Comparison of ENCODE assay signal across 8 mouse cellular contexts in the genomic region with DNA sequence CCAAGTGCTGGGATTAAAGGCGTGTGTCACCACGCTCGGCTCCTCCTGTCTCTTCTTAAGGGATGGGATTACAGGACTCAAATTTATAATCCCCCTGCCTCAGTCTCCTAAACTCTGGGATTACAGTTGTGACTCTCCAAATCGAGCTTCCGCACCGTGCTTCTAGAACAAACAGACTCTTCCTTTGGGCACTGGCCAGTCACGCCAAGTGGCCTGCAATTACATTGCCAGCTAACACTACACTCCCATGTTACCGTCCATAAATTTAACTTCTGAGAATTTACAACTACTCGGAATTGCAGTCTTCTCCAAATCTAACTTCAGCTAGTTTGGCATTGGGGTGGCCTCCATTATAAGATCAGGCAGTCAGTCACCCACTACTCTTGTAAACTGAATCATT. TPM values are rescaled to one million over a fixed set of nuclear protein-coding genes. Genes with fewer than 3 reads are reported as not detected.
DNase-seq lines count a peak whose midpoint lies in the region; ATAC-seq lines count a peak whose summit lies in the region.

No protein-coding gene starts in this region.

- 69% methylated on average over 9 of the region's 9 CpGs for WGBS in liver, embryonic 13.5 days (ENCODE audit: insufficient replicate concordance)

- H3K27me3 ChIP-seq in megakaryocyte, embryonic 14.5 days (replicated peaks), result no peaks in the 10 kb centered on the region
- no peaks in the 10 kb centered on the region for H3K27me3 ChIP-seq in liver, embryonic 13.5 days

- H3K4me1 ChIP-seq in megakaryocyte, embryonic 14.5 days, result peaks cover 87% of the 10 kb centered on the region
- H3K4me1 ChIP-seq in liver, embryonic 13.5 days (replicated peaks), result peaks cover 88% of the 10 kb centered on the region

- H3K27ac ChIP-seq in liver, embryonic 13.5 days, result peak overlapping the region; percentile 97

- ATAC-seq in megakaryocyte, adult 5-6 weeks (ENCODE audit: poor library complexity, severe bottlenecking), result no peak
- ATAC-seq in liver, embryonic 13.5 days (ENCODE audit: low read depth), result no peak

- H3K9me3 ChIP-seq in megakaryocyte, embryonic 14.5 days, result no peaks in the 10 kb centered on the region
- H3K9me3 ChIP-seq in liver, embryonic 13.5 days (replicated peaks), result no peaks in the 10 kb centered on the region

- peak; percentile 65 for DNase-seq in cerebellum, adult 9-10 months
- DNase-seq in cerebellum, adult 11 months, result no peak
- DNase-seq in liver, embryonic 13.5 days, result no peak
- no peak for DNase-seq in retina, embryonic 14.5 days (ENCODE audit: low spot score)
- no peak for DNase-seq in ovary, postnatal 10 days (ENCODE audit: low spot score)
- DNase-seq in thymus, postnatal 0 days (ENCODE audit: low spot score), result no peak

- H3K4me2 ChIP-seq in liver, embryonic 13.5 days, result peak overlapping the region; percentile 79

- peaks cover 31% of the 10 kb centered on the region for H3K36me3 ChIP-seq in megakaryocyte, embryonic 14.5 days (replicated peaks; ENCODE audit: low read length)
- H3K36me3 ChIP-seq in liver, embryonic 13.5 days, result peaks cover 15% of the 10 kb centered on the region; the same call in 1 of the 2 replicates

- H3K4me3 ChIP-seq in megakaryocyte, embryonic 14.5 days (replicated peaks), result peak overlapping the region; percentile 97
- peak overlapping the region; percentile 76 for H3K4me3 ChIP-seq in liver, embryonic 13.5 days (replicated peaks)

- H3K9ac ChIP-seq in liver, embryonic 13.5 days, result peak overlapping the region; percentile 89

RNA-seq across cellular contexts. Expression of a gene that starts 0.5 kb away (rescaled TPM):
- polyA plus RNA-seq in megakaryocyte, embryonic 14.5 days (2012; ENCODE audit: insufficient read depth, low replicate concordance), result 9.9 and 10.9 TPM in 2 replicates
- 3.8 and 6.9 TPM in 2 replicates for total RNA-seq in megakaryocyte, adult 5-6 weeks (2015)
- 13.5 and 14.5 TPM in 2 replicates for total RNA-seq in megakaryocyte, adult 5-6 weeks (2017)
- 12.5 and 12.9 TPM in 2 replicates for polyA plus RNA-seq in liver, embryonic 13.5 days (2015; fragmentation: Nextera tagmentation; extraction: Ambion mirVana)
- polyA plus RNA-seq in thymus, postnatal 0 days (2015; fragmentation: Nextera tagmentation; extraction: Ambion mirVana), result 37.3 and 38.2 TPM in 2 replicates

RNA-seq across cellular contexts. Expression of a gene that starts 40.8 kb away (rescaled TPM):
- 145 and 190 TPM in 2 replicates for polyA plus RNA-seq in megakaryocyte, embryonic 14.5 days (2012; ENCODE audit: insufficient read depth, low replicate concordance)
- 965 and 1,027 TPM in 2 replicates for total RNA-seq in megakaryocyte, adult 5-6 weeks (2015)
- total RNA-seq in megakaryocyte, adult 5-6 weeks (2017), result 1,404 and 1,498 TPM in 2 replicates
- 807 and 835 TPM in 2 replicates for polyA plus RNA-seq in liver, embryonic 13.5 days (2015; fragmentation: Nextera tagmentation; extraction: Ambion mirVana)
- polyA plus RNA-seq in thymus, postnatal 0 days (2015; fragmentation: Nextera tagmentation; extraction: Ambion mirVana), result 1,085 and 1,101 TPM in 2 replicates

RNA-seq across cellular contexts. Expression of a gene that starts 41.1 kb away (rescaled TPM):
- not detected in 2 replicates for polyA plus RNA-seq in megakaryocyte, embryonic 14.5 days (2012; ENCODE audit: insufficient read depth, low replicate concordance)
- total RNA-seq in megakaryocyte, adult 5-6 weeks (2015), result not detected in 2 replicates
- not detected in 2 replicates for total RNA-seq in megakaryocyte, adult 5-6 weeks (2017)
- 0.44 and 0.58 TPM in 2 replicates for polyA plus RNA-seq in liver, embryonic 13.5 days (2015; fragmentation: Nextera tagmentation; extraction: Ambion mirVana)
- 4.7 and 5.0 TPM in 2 replicates for polyA plus RNA-seq in thymus, postnatal 0 days (2015; fragmentation: Nextera tagmentation; extraction: Ambion mirVana)

RNA-seq across cellular contexts. Expression of a gene that starts 41.3 kb away (rescaled TPM):
- 113 and 163 TPM in 2 replicates for polyA plus RNA-seq in megakaryocyte, embryonic 14.5 days (2012; ENCODE audit: insufficient read depth, low replicate concordance)
- 3.2 and 3.9 TPM in 2 replicates for total RNA-seq in megakaryocyte, adult 5-6 weeks (2015)
- total RNA-seq in megakaryocyte, adult 5-6 weeks (2017), result 0.08 and 0.22 TPM in 2 replicates
- polyA plus RNA-seq in liver, embryonic 13.5 days (2015; fragmentation: Nextera tagmentation; extraction: Ambion mirVana), result 16.0 and 20.5 TPM in 2 replicates
- polyA plus RNA-seq in thymus, postnatal 0 days (2015; fragmentation: Nextera tagmentation; extraction: Ambion mirVana), result 74.1 and 74.5 TPM in 2 replicates
